In the genomic region with DNA sequence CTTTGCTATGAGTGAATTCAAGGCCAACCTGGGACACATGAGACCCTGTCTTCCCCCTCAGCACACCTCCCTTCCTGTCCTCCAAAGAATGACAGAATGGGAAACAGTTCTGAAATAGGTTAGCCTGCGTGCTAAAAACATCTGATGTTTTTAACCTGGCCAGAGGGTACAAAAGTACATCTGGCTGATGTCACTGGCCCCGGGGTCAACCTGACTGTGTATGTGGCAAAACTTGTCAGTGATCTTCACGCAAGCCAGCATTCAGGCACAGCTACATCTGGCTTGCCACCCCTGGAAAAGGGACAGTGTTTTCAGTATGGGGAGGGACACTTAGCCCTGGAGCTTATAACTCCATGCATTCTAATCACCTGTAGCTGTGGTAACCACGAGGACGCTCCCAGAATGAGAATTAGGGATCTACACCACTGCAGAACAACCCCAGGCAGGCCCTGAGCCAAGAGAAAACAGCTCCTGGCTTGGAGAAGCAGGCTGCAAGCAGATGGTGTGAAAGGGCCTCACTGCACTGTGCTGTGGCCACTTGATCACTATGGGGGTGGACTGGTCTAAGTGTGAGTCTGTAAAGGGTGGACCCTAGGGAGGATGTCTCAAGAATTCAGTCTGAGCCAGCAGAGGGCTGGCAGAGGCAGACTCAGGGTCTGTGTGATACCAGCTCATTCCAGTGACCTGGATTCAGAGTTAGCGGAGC, we compare ENCODE assay signal across 9 mouse cellular contexts. TPM values are rescaled to one million over a fixed set of nuclear protein-coding genes. Genes with fewer than 3 reads are reported as not detected.
DNase-seq lines count a peak whose midpoint lies in the region; ATAC-seq lines count a peak whose summit lies in the region.
"Had no signal": no experiment of that assay in that cellular context is flagged by ENCODE, and none has a peak within 500 bp of the region (broad histone marks: within the 10 kb centered on the region; RNA-seq: fewer than 3 reads in every experiment).

No protein-coding gene starts in this region.

- H3K27me3 ChIP-seq in heart, embryonic 14.5 days (ENCODE audit: control insufficient read depth, insufficient read depth, low read length), result no peaks in the 10 kb centered on the region
- no peaks in the 10 kb centered on the region for H3K27me3 ChIP-seq in liver, embryonic 15.5 days
- H3K27me3 ChIP-seq in stomach, embryonic 16.5 days (ENCODE audit: control insufficient read depth, insufficient read depth, low read length), result no peaks in the 10 kb centered on the region

- H3K4me1 ChIP-seq in heart, embryonic 14.5 days (ENCODE audit: control insufficient read depth in 2 of 2, insufficient read depth in 2 of 2, low read length in 2 of 2), result peaks cover 22 to 31% of the 10 kb centered on the region in 2 experiments
- H3K4me1 ChIP-seq in liver, embryonic 15.5 days (replicated peaks), result peaks cover 20% of the 10 kb centered on the region
- peaks cover 27% of the 10 kb centered on the region for H3K4me1 ChIP-seq in stomach, embryonic 16.5 days (ENCODE audit: control insufficient read depth, insufficient read depth, low read length)

- H3K27ac ChIP-seq in heart, embryonic 14.5 days (replicated peaks in 1 of 2; ENCODE audit: control insufficient read depth in 1 of 2, insufficient read depth in 1 of 2, low read depth in 2 of 2, low read length in 2 of 2), result peak overlapping the region in 1 of 2 experiments; percentile 28; a peak in 1 of 4 replicates
- peak overlapping the region; percentile 69 for H3K27ac ChIP-seq in liver, embryonic 15.5 days (replicated peaks)
- peak overlapping the region; percentile 9 for H3K27ac ChIP-seq in stomach, embryonic 16.5 days (ENCODE audit: low read length)

- no peak for DNase-seq in frontal cortex, postnatal 25 days (ENCODE audit: low spot score in 2 of 2)
- DNase-seq in cerebellum, postnatal 10 days, result peak; percentile 82 to 86
- peak; percentile 60 for DNase-seq in kidney, postnatal 10 days
- DNase-seq in thymus, postnatal 4 days, result no peak

- H3K4me3 ChIP-seq in heart, embryonic 14.5 days (ENCODE audit: control insufficient read depth in 1 of 2, insufficient read depth in 1 of 2, low read depth in 1 of 2, low read length in 2 of 2), result no peak overlapping the region
- H3K4me3 ChIP-seq in liver, embryonic 15.5 days (replicated peaks), result no peak overlapping the region
- H3K4me3 ChIP-seq in stomach, embryonic 16.5 days (replicated peaks; ENCODE audit: low read length), result no peak overlapping the region
- H3K4me3 ChIP-seq: myocyte had no signal

- peak overlapping the region; percentile 30 for H3K9ac ChIP-seq in heart, embryonic 14.5 days (ENCODE audit: low read length)
- H3K9ac ChIP-seq in liver, embryonic 15.5 days, result no peak overlapping the region
- peak overlapping the region; percentile 12; the same call in 1 of the 2 replicates for H3K9ac ChIP-seq in stomach, embryonic 16.5 days (ENCODE audit: low read length)

- H3K36me3 ChIP-seq in heart, embryonic 14.5 days (ENCODE audit: control insufficient read depth, insufficient read depth, low read length), result peaks cover 43% of the 10 kb centered on the region
- H3K36me3 ChIP-seq in liver, embryonic 15.5 days (replicated peaks), result peaks cover 20% of the 10 kb centered on the region
- 0 out of 2 replicates have a peak, but pooled peaks cover 7% of the 10 kb centered on the region for H3K36me3 ChIP-seq in stomach, embryonic 16.5 days (ENCODE audit: control insufficient read depth, insufficient read depth, low read length)

- WGBS in heart, embryonic 14.5 days, result 62% methylated on average over 6 of the region's 6 CpGs
- 57% methylated on average over 6 of the region's 6 CpGs for WGBS in liver, embryonic 15.5 days (ENCODE audit: insufficient replicate concordance)
- WGBS in stomach, embryonic 16.5 days, result 63% methylated on average over 6 of the region's 6 CpGs

- H3K9me3 ChIP-seq in heart, embryonic 14.5 days (ENCODE audit: control insufficient read depth, low read length), result no peaks in the 10 kb centered on the region
- no peaks in the 10 kb centered on the region for H3K9me3 ChIP-seq in liver, embryonic 15.5 days (replicated peaks)
- no peaks in the 10 kb centered on the region for H3K9me3 ChIP-seq in stomach, embryonic 16.5 days (replicated peaks; ENCODE audit: control insufficient read depth, low read length)

- ATAC-seq in frontal cortex, adult (ENCODE audit: low TSS enrichment), result peak; percentile 31
- no peak for ATAC-seq in heart, embryonic 14.5 days (ENCODE audit: insufficient number of reproducible peaks, insufficient read depth, low FRiP score, low read depth)
- peak; percentile 53 for ATAC-seq in liver, embryonic 15.5 days (ENCODE audit: insufficient read depth)
- ATAC-seq in stomach, embryonic 16.5 days (ENCODE audit: insufficient read depth, low FRiP score), result no peak

- H3K4me2 ChIP-seq in heart, embryonic 14.5 days (ENCODE audit: low read length), result no peak overlapping the region
- no peak overlapping the region for H3K4me2 ChIP-seq in liver, embryonic 15.5 days
- no peak overlapping the region for H3K4me2 ChIP-seq in stomach, embryonic 16.5 days (ENCODE audit: low read depth, low read length)

RNA-seq across cellular contexts. Expression of a gene that starts 35.3 kb away (rescaled TPM):
- 64.2 and 66.8 TPM in 2 replicates for polyA plus RNA-seq in heart, embryonic 14.5 days (2014; fragmentation: Nextera tagmentation; extraction: Ambion mirVana)
- polyA plus RNA-seq in liver, embryonic 15.5 days (2015; fragmentation: Nextera tagmentation; extraction: Ambion mirVana), result 19.5 and 20.1 TPM in 2 replicates
- polyA plus RNA-seq in stomach, embryonic 16.5 days (2015; fragmentation: Nextera tagmentation; extraction: Ambion mirVana), result 54.4 and 59.5 TPM in 2 replicates

Comparison
In these comparisons a context has a peak if more than half of its experiments do, and no peak if none do; other contexts are left out.
1. ATAC-seq: peak in frontal cortex, adult (single experiment) and liver, embryonic 15.5 days (single experiment); none in heart, embryonic 14.5 days (single experiment) and stomach, embryonic 16.5 days (single experiment).
2. DNase-seq: peak in cerebellum, postnatal 10 days (2 of 2) and kidney, postnatal 10 days (single experiment); none in frontal cortex, postnatal 25 days (0 of 2) and thymus, postnatal 4 days (single experiment).